8 mouse cellular contexts compared by ENCODE assay signal in the genomic region with DNA sequence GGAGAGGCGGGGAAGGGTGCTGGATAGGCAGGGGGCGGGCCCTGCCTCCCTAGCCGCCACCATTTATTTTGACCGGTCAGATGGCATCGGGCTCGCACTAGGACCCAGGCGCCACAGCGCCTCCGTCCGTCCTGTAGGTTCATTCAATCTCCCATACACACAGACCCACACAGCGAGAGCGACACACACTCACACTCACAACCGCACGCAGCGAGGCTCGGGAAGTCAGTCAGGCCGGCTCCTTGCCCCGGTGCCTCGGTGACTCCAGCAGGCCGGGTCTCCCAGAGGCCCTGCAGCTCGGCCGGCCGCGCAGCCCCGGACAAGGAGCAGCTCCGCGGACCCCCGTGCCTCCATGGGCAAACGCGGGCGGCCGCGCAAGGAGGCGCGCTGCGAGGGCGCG. TPM values are rescaled to one million over a fixed set of nuclear protein-coding genes. Genes with fewer than 3 reads are reported as not detected.
DNase-seq lines count a peak whose midpoint lies in the region; ATAC-seq and TF ChIP-seq lines count a peak whose summit lies in the region.

Gene Mxi1, plus strand, starts transcription at position 171 of the 400 bp plus-strand sequence.

- TF ChIP-seq CTCF in gastrocnemius, adult 2 months (IDR thresholded peaks at IDR 0.05), result peak; percentile 33; the same call in 1 of the 2 replicates

- H3K27ac ChIP-seq in gastrocnemius, adult 2 months, result peak within 1 kb of the TSS; percentile 100
- peak within 1 kb of the TSS; percentile 94 for H3K27ac ChIP-seq in hindbrain, embryonic 15.5 days (replicated peaks)

- peak; percentile 36 for ATAC-seq in common myeloid progenitor, adult 5-6 weeks (replicated peaks; ENCODE audit: low read depth, poor library complexity, severe bottlenecking)
- peak; percentile 72 for ATAC-seq in hindbrain, embryonic 15.5 days (ENCODE audit: low FRiP score, low read depth)

- H3K9ac ChIP-seq in hindbrain, embryonic 15.5 days, result peak within 1 kb of the TSS; percentile 68

- H3K27me3 ChIP-seq in hindbrain, embryonic 15.5 days, result no peaks in the 10 kb centered on the region

- no peaks in the 10 kb centered on the region for H3K9me3 ChIP-seq in hindbrain, embryonic 15.5 days

- peak; percentile 93 for DNase-seq in ZHBTc4 (ENCODE audit: low read depth, low spot score)
- peak; percentile 85 for DNase-seq in gastrocnemius, adult 2 months
- peak; percentile 80 for DNase-seq in left cerebral cortex, adult 11 months (ENCODE audit: low spot score)
- peak; percentile 88 for DNase-seq in lung, postnatal 36 days
- peak; percentile 68 for DNase-seq in retina, adult 2 months (ENCODE audit: low read depth, low spot score)
- DNase-seq in urinary bladder, adult 2 months (ENCODE audit: low spot score), result peak; percentile 64

- H3K4me1 ChIP-seq in hindbrain, embryonic 15.5 days (replicated peaks), result peaks cover 20% of the 10 kb centered on the region

- H3K4me2 ChIP-seq in hindbrain, embryonic 15.5 days, result peak within 1 kb of the TSS; percentile 89

- peak within 1 kb of the TSS; percentile 94 for H3K4me3 ChIP-seq in gastrocnemius, adult 2 months
- peak within 1 kb of the TSS; percentile 73 for H3K4me3 ChIP-seq in hindbrain, embryonic 15.5 days

- no peaks in the 10 kb centered on the region for H3K36me3 ChIP-seq in hindbrain, embryonic 15.5 days

- under 1% methylated on average over 38 of the region's 38 CpGs for WGBS in hindbrain, embryonic 15.5 days

- intact Hi-C loops in gastrocnemius, adult 2 months (cut with DNase I), result loop anchor here (5.0 kb wide), 3 partner anchors 52 to 168 kb away; partner anchors contain the start of gene Add3

RNA-seq across cellular contexts. Expression of gene Mxi1, which starts in this region (rescaled TPM):
- 44.2 and 48.8 TPM in 2 replicates for total RNA-seq in common myeloid progenitor, adult 5-6 weeks (2017)
- total RNA-seq in gastrocnemius, adult 2 months (2021), result 10 to 100 TPM; 38.1 to 53.6 TPM
- 48.7 and 52.7 TPM in 2 replicates for polyA plus RNA-seq in hindbrain, embryonic 15.5 days (2015; fragmentation: Nextera tagmentation; extraction: Ambion mirVana)
- 37.6 and 43.3 TPM in 2 replicates for polyA plus RNA-seq in urinary bladder, adult 2 months (2012; rRNA removed)

Comparison
In these comparisons a context has a peak if more than half of its experiments do, and no peak if none do; other contexts are left out.
1. Peak in every context shown above with its lines: DNase-seq, ATAC-seq, H3K4me3 ChIP-seq and H3K27ac ChIP-seq.